Mouse (Mus musculus): Measurements from ENCODE around the gene Hcrtr2.

DNA sequence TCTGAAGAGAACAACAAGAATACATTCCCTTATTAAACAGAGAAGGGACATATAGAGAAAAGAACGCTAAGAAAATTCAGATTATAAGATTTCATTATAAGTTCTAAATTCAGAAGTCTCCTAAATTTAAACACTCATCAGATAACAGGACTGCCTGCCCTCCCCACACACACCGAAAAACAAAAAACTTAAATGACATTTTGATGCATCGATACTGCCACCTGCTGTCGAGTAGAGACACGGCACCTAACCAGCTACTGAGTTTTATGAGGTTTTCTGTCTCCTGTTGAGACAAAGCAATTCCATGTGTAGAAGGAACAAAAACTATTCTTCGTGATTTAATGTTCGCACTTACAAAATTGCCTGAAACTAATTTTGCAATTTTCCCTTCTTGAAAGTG, 87.0 kb downstream of the Hcrtr2 start:
- TF ChIP-seq ZNF384 (IDR thresholded peaks at IDR 0.05; ENCODE audit: low read depth, low read length) (no peak), CHD2 (IDR thresholded peaks at IDR 0.05; ENCODE audit: low read depth, low read length) (no peak), MAFK (IDR thresholded peaks at IDR 0.05; ENCODE audit: insufficient read depth, low read depth, low read length) (no peak), HCFC1 (IDR thresholded peaks at IDR 0.05; ENCODE audit: borderline replicate concordance, insufficient read depth, low read length) (no peak), ZC3H11A (IDR thresholded peaks at IDR 0.05; ENCODE audit: borderline replicate concordance, low read depth, low read length) (peak; percentile 58; the same call in 1 of the 2 replicates)

All from ES-E14 (cell line).